Comparison of ENCODE assay signal across 8 mouse cellular contexts in genomic region chr10:111977584-111977983, GRCm38 (mm10). TPM values are rescaled to one million over a fixed set of nuclear protein-coding genes. Genes with fewer than 3 reads are reported as not detected.
DNase-seq lines count a peak whose midpoint lies in the region; ATAC-seq and TF ChIP-seq lines count a peak whose summit lies in the region.

No protein-coding gene starts in this region.

- TF ChIP-seq CTCF in gastrocnemius, adult 2 months (IDR thresholded peaks at IDR 0.05) = peak; percentile 89

- no peaks in the 10 kb centered on the region for H3K9me3 ChIP-seq in forebrain, embryonic 10.5 days
- no peaks in the 10 kb centered on the region for H3K9me3 ChIP-seq in forebrain, embryonic 15.5 days

- no peak for ATAC-seq in forebrain, embryonic 15.5 days (replicated peaks)
- peak; percentile 87 for ATAC-seq in megakaryocyte progenitor cell, adult 5-6 weeks (replicated peaks; ENCODE audit: poor library complexity)

- peaks cover 13% of the 10 kb centered on the region for H3K4me1 ChIP-seq in forebrain, embryonic 10.5 days
- H3K4me1 ChIP-seq in forebrain, embryonic 15.5 days = peaks cover 8% of the 10 kb centered on the region

- no peak overlapping the region for H3K27ac ChIP-seq in forebrain, embryonic 10.5 days
- no peak overlapping the region for H3K27ac ChIP-seq in forebrain, embryonic 15.5 days (replicated peaks)
- H3K27ac ChIP-seq in gastrocnemius, adult 2 months = no peak overlapping the region

- no peak overlapping the region for H3K4me2 ChIP-seq in forebrain, embryonic 15.5 days (replicated peaks)

- no peak overlapping the region for H3K4me3 ChIP-seq in forebrain, embryonic 10.5 days
- no peak overlapping the region for H3K4me3 ChIP-seq in forebrain, embryonic 15.5 days
- H3K4me3 ChIP-seq in gastrocnemius, adult 2 months = no peak overlapping the region

- H3K9ac ChIP-seq in forebrain, embryonic 15.5 days (replicated peaks) = no peak overlapping the region

- DNase-seq in forebrain, embryonic 10.5 days (ENCODE audit: extremely low spot score, low spot score) = peak; percentile 49
- peak; percentile 81 for DNase-seq in ES-CJ7 (ENCODE audit: low read depth, low spot score)
- peak; percentile 27 for DNase-seq in cerebellum, adult 8-10 months
- peak; percentile 49 for DNase-seq in gastrocnemius, adult 2 months
- peak; percentile 26 to 64 for DNase-seq in layer of hippocampus, postnatal 25 days (ENCODE audit: extremely low spot score in 1 of 2, low spot score in 1 of 2)
- DNase-seq in spleen, adult 18-20 months = peak; percentile 35 to 63

- intact Hi-C loops in gastrocnemius, adult 2 months (cut with DNase I) = loop anchor here (5.0 to 10.0 kb wide), 2 partner anchors 130 to 753 kb away; no protein-coding TSS in a partner anchor

- peaks cover 72% of the 10 kb centered on the region for H3K36me3 ChIP-seq in forebrain, embryonic 10.5 days (replicated peaks)
- peaks cover 31% of the 10 kb centered on the region for H3K36me3 ChIP-seq in forebrain, embryonic 15.5 days

- WGBS in forebrain, embryonic 10.5 days = 50% methylated on average over 5 of the region's 5 CpGs
- 53% methylated on average over 5 of the region's 5 CpGs for WGBS in forebrain, embryonic 15.5 days

- no peaks in the 10 kb centered on the region for H3K27me3 ChIP-seq in forebrain, embryonic 10.5 days (ENCODE audit: poor library complexity, severe bottlenecking)
- H3K27me3 ChIP-seq in forebrain, embryonic 15.5 days = no peaks in the 10 kb centered on the region

RNA-seq across cellular contexts. Expression of gene Krr1, which starts 5.1 kb away (rescaled TPM):
- polyA plus RNA-seq in forebrain, embryonic 10.5 days (2016; fragmentation: Nextera tagmentation; extraction: Ambion mirVana) = 60.4 and 64.8 TPM in 2 replicates
- polyA plus RNA-seq in forebrain, embryonic 15.5 days (2015; fragmentation: Nextera tagmentation; extraction: Ambion mirVana) = 47.8 and 51.1 TPM in 2 replicates
- total RNA-seq in gastrocnemius, adult 2 months (2021) = 10 to 100 TPM; 27.4 to 29.5 TPM
- total RNA-seq in layer of hippocampus, postnatal 25 days (2021) = 10 to 100 TPM; 38.1 to 38.6 TPM
- 74.9 and 77.0 TPM in 2 replicates for total RNA-seq in megakaryocyte progenitor cell, adult 5-6 weeks (2015)
- 55.8 and 63.2 TPM in 2 replicates for total RNA-seq in megakaryocyte progenitor cell, adult 5-6 weeks (2017)

RNA-seq across cellular contexts. Expression of gene Glipr1, which starts 24.8 kb away (rescaled TPM):
- 0.82 and 1.0 TPM in 2 replicates for polyA plus RNA-seq in forebrain, embryonic 10.5 days (2016; fragmentation: Nextera tagmentation; extraction: Ambion mirVana)
- polyA plus RNA-seq in forebrain, embryonic 15.5 days (2015; fragmentation: Nextera tagmentation; extraction: Ambion mirVana) = 0.42 and 0.65 TPM in 2 replicates
- total RNA-seq in gastrocnemius, adult 2 months (2021) = under 1 TPM in 1 of 2 experiments, not detected in 1; 0.20 TPM
- 1 to 10 TPM; 2.6 to 3.0 TPM for total RNA-seq in layer of hippocampus, postnatal 25 days (2021)
- total RNA-seq in megakaryocyte progenitor cell, adult 5-6 weeks (2015) = 490 and 618 TPM in 2 replicates
- total RNA-seq in megakaryocyte progenitor cell, adult 5-6 weeks (2017) = 424 and 503 TPM in 2 replicates

Comparison
In these comparisons a context has a peak if more than half of its experiments do, and no peak if none do; other contexts are left out.
1. DNase-seq: peak in every context shown above with its lines; median percentile 81 in ES-CJ7; 49 in forebrain, embryonic 10.5 days; 49 in gastrocnemius, adult 2 months; 49 in spleen, adult 18-20 months; 45 in layer of hippocampus, postnatal 25 days; 27 in cerebellum, adult 8-10 months.
2. RNA of gene Glipr1, which starts 24.8 kb away (total RNA-seq): 424 to 618 TPM in megakaryocyte progenitor cell, adult 5-6 weeks; 2.6 to 3.0 TPM in layer of hippocampus, postnatal 25 days and 0.20 TPM in gastrocnemius, adult 2 months; every median in the first group is over 100 times any median in the second.